Mouse (Mus musculus) ES-E14 (cell line): Measurements from ENCODE around the gene Col4a2.

Source experiments
- CHD2 ChIP-seq: IDR thresholded peaks from 2 replicates; pipeline ENCODE4 v1.6.1; 2014; ENCODE audit warnings: mild to moderate bottlenecking, low read depth, low read length, inconsistent platforms
- HCFC1 ChIP-seq: IDR thresholded peaks from 2 replicates; pipeline ENCODE4 v1.6.1; 2012; ENCODE audit warnings: low read length, inconsistent platforms, borderline replicate concordance; ENCODE audit not compliant: insufficient read depth

GRCm38 (mm10) chr8:11323681-11324080 lies 11.1 kb downstream of the Col4a2 start:
- no peak for TF ChIP-seq CHD2
- TF ChIP-seq HCFC1 = no peak
